Mouse (Mus musculus) gastrocnemius, postnatal 4 days (tissue): ENCODE results near the gene Mecom. TPM values are rescaled to one million over a fixed set of nuclear protein-coding genes. Genes with fewer than 3 reads are reported as not detected.

ENCODE experiments used
- DNase-seq, 2 experiments: peaks; one replicate each; pipeline ENCODE4 v3.0.0; 2021 to 2022; ENCODE audit warnings: low spot score in 2 of 2, mixed read lengths in 2 of 2
- total RNA-seq, 2 experiments: library from RNA; stranded (reverse); gene quantifications; 2 replicates each; pipeline ENCODE4 v1.2.3; 2021

The Mecom gene
- total RNA-seq, 2 experiments from 2014 or later: 15.6 to 18.0 TPM

DNA sequence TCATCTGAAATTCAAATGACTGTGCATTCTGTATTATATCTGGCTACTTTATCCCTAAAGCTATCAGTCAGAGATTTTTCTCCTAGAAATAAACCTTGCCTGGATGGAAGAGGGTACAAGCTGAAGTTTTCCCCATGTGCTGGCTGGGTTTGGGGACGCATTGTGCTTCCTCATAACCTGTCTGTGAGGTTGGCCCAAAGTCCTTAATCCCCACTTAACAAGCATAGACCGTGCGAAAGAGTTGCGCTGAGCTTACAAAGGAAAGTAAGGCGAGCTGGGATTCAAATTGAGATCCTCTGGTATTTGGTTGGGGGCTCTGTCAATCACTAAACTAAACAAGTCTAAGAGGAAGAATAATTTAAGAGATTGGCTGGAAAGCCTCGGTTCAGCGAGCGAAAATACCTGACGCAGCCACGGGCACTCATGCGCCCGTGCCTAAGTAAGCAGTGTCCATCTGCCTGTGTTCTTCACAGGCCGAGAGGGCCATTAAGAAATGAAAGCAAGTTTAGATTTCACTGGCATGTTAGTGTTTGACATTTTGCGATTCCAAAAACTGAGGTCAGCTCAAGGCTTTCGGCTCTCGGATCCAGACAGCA, 176.8 kb downstream of the Mecom start:
- DNase-seq: no peak

DNA sequence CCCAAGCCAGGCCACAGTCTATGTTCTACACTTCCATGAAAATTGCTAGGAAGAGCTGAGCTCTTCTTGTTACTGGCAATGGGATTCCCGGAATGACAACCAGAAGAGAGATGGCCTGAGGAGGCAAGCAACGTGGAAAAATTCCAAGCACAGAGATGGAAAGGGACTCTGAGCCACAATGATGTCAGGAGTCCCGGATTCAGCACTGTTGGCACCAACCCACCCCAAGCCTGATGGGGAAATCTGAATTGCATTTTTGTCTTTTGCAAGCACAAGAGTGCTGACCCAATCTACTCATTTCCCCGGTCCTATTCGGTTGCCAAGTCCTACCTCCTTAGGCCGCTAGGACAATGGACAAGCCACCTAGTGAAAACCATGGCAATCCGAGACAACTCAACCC, 181.2 kb downstream of the Mecom start:
- no peak for DNase-seq

DNA sequence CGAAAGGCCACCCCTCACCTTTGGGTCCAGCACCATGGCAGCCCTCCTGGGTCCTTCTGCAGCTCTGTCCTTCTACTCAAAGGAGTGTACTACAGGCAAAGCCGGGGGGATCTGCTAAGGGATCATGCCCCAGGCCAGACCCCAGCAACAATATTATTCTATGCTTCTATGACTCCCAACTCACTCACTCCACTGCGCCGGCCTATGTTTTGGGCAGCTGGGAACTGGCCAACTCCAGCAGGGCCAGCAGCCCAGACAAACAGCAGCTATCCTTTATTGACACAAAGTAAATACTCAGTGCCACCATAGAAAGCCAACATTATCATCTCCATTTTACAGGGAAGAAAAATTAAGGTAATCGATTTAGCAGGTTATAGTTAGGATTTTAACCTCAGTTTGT, 186.6 kb downstream of the Mecom start:
- no peak for DNase-seq

DNA sequence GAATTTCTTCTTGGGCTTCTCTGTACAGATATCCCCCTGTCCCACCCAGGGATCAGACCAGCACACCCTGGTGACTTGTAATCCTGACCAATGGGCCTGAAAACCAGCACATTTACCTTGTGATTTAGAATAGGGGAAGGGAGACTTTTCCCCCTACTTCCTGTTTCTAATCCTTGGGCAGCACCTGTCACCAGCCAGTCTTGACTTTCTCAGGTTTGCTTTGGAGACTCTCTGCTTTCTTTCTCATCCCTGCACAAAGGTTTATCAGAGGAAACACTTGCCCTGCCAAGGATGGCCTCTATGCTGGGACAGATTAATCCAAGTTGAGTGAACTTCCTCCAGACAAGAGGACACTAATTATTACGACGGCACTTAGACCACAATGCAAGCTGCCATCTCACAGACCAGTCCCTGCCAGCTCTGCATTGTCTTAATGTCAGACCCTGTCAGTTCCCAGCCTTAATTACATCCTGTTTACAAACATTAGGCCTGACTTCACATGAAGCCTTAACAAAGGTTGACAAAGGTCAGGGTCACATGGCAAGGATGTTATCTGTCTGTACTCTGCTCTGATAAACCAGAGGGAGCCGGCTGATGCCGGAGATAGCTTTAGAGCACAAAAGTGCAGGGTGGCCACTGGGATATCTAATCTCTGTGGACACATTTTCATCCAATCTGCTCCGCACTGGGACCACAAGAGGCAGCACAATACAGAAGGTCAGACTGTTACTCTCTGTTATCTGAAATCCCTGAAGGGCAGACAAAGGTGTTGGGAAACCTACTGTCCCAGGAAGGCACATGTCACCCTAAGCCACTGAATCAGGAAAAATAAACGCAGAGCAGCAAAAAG, 193.7 kb downstream of the Mecom start:
- no peak for DNase-seq

DNA sequence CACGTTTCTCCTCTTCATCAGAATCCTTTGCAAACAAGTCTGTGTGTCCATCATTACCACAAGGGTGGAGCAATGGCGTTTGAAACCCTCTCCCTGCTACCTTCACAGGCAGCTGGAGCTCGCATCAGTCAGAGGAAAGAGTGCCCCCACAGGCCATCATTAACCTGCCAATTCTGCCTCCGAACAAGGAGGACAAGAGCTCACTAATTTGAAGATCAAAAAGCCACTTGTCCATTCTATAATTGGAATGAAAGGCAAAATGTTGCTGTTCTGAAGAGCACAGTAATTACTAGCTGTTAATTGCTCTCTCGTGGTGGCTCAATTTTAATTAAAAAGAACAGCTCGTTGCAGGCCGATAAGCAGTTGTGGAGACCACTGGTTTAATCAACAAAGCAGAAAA, 198.5 kb downstream of the Mecom start:
- no peak for DNase-seq

DNA sequence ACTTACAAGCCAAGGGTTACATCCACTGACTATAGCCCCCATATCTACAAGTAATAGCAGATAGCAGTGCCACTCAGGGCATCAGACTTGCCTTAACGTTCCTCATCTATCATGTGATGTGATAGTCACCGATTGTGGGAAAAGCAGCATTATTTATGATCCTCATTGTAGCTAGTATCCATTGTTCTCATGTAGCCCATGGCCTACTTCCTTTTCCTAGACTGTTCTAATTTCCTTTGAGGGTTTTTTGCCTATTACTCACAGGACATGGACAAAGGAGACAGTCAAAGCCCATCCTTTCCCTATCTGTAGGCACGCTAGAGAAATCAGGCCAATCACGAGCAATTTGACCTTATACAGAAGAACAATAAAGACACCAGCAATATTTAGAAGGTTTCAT, 203.7 kb downstream of the Mecom start:
- DNase-seq: no peak

DNA sequence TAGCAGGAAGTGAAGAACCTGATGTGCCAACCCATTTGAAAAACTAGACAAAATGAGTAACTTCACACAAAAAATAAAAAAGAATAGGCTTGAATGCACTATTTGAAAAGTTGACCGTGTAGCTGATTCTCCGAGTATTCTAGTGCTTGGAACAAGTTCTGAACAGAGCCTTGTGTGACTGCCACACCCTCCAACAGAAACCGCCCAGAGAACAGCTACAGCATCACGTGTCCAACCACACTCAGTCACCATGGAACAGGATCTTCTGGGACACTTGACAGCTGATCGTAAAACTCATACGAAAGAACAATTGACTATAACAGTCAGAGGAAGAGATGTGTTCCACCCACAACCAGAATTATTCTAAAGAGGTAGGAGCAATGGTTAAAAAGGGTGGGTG, 215.5 kb downstream of the Mecom start:
- DNase-seq: no peak

DNA sequence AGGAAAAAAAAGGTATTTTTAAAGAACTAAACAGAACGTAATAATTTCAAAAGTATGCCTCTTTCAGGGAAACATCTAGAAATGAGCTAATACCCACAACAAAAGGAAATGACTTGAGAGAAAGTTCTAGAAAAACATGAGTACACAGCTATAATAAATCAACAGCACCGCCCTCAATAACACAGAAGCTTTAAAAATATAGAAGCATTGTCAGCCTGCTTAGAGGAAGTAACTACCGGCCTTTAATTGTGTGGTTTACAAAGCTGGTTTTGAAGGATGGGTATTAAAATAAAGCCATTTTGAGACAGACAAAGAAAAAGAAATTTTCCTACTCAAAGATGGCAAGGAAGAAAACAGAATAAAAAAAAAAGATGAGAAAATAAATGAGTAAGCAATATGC, 217.3 kb downstream of the Mecom start:
- no peak for DNase-seq

DNA sequence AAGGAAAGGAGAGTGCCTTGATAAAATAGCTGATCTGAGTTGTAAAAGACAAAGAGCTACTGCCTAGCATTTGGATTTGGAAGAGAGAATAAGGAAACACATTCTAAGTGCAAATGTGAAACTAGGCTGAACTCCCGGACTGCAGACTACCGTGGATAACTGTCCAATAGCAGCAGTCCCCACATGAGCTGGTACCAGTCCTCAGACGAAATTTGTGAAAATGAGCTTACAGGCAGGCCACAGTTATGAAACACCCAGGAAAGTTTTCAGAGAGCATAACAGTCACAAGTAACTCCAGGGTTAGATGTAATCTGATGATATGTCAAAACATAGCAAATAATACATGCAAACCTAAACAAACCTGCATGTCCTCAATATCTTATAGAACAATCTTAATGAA, 217.8 kb downstream of the Mecom start:
- DNase-seq: no peak

DNA sequence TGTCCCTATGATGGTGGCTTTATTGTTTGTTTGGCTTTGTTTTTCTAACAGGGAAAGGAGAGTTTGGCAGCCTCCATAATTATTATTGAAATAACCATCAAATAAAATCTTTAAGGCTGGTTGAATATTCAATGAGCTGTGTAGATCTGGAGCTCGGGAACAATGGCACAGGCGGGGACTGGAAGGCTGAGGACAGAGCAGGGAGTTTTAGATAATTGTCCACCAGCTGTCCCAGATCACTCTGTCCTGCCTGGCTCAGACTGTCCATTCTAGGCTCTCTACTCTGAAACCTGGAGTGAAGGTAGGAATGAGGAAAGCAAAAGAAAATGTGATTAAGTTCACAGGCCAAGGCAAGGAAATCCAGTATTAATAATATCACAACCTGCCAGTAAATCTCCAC, 232.9 kb downstream of the Mecom start:
- no peak for DNase-seq

DNA sequence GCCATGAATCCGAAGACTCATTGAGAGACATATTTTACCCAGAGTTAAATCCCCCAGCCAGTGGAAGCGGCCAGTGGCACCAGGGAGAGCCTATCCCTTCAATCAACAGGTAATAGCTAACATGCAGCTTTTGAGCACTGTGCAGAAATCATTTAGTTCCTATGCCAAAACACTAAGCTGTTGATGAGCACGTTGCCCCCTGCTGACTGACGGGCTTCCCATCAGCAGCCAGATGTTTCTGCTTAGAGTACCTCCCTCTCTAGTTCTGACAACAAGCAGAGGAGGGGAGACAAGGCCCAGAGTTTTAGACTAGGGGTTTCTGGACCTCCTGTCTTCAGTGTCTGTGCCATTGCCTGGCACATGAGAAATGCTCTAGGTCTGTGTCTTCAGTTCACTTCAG, 239.7 kb downstream of the Mecom start:
- no peak for DNase-seq

DNA sequence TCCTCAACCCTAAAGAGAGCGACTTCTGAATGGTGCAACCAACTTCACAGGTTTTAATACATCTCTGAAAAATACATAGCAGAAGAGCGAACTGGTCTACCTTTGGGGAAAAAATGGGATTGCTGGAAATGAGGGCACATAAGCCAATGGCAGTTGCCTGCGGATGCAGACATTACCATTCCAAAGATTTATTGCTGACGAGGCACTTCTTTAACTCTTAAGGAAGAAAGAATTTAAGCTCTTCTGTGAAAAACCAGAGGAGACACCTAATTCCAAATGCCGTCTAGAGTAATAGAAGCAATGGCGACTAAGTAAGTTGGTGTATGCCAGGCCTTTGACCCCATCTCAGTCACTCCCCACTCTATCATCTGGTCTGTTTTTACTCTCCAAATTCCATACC, 240.2 kb downstream of the Mecom start:
- DNase-seq: no peak

DNA sequence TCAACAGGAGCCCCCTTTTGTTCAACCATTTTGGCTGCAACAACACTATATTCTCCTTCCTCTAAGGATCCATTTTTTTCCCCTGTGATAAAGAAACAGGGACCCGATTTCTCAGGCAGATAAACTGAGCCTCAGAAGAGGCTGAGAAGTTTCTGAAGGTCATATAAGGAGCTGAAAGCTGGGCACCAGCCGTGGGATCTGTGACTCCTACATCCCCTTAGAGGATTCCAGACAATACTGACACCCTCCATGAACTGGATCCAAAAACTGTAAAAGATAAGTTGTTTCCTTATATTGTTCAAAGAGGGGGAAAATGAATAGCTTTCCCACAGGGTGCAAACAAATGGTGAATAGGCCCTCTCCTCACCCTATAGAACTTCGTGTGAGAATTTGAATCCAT, 241.7 kb downstream of the Mecom start:
- no peak for DNase-seq

DNA sequence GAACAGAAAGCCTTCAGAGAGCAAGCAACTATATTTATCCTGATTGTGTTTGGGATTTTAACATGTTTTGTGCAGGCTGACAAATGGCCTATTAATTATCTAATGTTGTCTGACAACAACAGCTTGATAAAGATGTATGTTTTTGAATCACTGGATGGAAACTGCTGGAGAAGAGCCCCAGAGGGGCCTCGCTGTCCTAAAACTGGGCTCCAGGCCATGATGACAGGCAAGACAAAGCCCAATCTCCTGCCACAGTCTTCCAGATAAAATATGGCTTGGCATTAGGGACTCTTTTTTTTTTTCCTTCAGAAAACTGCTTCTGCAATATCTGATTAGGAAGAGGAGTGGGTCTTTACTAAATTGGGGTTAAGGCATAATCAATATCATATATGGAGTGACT, 248.3 kb downstream of the Mecom start:
- DNase-seq: no peak

DNA sequence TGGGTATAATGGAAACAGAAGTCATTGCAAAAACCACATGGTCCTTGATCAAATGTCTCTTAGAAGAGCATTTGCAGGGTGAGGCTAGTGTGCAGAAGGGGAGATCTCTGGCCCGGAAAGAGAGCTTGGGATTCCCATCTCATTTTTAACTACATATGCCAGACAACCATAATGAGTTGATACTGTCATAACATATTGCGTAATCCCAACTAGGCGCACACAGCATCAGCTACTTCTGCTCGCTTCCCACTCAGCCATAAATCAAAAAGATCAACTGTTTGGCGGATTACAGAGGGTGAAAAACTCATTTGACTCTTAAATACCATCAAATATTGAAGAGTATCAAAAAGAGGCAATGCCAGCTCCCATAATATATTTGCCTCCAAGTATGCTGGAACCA, 253.4 kb downstream of the Mecom start:
- no peak for DNase-seq

DNA sequence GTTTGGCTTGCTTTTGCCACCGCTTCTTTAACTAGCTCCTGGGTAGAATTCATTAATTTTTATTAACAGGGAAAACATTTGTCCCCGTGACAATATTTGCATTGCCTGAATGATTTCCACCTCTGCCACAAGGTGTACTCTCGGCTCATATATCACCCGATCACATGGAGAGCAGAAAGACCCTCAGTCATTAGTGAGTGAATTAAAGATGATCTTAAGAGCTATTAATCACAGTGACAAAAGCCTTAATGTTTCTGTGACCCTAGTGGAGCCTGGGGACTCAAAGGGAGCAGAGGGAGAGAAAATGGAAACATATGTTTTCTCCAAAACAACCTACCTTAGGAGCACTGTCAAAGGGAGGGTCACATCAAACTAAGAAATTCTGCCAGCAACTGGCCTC, 261.3 kb downstream of the Mecom start:
- no peak for DNase-seq

DNA sequence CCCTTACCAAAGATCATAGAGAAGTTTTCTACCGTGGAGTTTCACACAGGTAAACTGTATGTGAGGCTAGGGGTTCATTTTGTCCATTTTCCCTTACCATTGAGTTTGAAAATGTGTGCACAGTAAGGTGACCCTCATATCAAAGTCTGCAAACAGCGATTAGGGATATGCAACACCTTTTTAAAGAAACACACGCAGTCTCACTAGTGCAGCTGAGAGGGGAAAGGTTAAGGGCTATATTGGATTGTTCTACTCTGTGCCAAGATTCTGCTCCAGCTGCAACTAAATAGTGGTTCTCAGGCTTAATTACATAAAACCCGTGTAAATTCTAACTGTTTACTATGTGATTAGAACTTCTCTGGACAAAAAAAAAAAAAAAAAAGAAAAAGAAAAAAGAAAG, 263.7 kb downstream of the Mecom start:
- no peak for DNase-seq

DNA sequence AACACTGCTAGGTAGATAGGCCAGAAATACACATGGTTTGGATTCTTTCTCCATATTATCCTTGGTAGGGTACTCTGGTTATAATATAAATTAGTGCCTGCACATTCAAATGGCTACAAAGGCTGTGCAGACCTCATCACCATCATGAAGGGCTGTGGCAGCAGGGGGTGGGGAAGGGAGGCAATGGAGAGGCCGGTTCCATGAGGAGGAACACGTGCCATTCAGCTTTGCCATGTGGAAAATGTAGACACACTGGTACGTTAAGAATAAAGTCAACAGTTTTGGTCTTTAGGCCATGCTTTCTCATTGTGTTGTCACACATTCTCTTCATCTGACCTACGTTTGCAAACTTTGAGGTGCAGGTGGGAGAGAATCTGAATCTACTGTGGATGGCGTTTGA, 264.2 kb downstream of the Mecom start:
- no peak for DNase-seq

DNA sequence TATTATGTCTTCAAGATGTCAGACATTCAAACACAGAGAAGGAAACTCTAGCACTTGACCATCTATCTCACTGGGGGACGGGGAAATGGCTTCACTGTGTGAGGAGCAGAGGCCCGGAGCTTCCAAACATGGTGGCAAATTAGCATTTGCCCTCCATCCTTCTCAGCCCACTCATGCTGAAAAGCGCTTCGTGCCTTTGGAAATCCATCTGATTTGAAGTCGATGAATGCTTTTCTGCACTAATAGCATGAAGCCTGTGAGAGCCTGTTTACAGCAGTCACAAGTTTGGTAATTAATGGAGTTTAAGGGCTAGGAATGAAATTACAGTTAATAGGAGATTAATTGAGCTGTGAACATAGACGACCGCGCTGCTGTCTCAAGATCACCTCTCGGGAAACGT, 270.2 kb downstream of the Mecom start:
- DNase-seq: no peak

DNA sequence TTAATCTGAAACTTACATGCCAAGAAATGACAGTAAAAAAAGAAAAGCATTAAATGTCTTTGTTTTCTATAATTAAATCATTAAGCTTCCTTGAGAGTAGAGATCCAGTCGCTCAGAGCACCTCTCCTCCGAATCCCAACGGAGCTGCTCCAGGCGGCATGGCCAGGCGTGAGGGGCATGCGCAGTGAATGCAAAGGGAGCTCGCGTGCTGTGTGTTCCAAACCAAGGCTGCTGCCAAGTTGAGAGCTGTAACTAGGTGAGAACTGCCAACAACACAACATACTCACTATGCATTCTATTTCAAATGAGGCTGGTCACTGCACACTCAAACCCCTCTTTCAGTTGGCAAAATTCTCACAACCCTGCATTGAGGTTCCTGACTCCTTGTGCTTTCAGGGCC, 271.7 kb downstream of the Mecom start:
- no peak for DNase-seq

DNA sequence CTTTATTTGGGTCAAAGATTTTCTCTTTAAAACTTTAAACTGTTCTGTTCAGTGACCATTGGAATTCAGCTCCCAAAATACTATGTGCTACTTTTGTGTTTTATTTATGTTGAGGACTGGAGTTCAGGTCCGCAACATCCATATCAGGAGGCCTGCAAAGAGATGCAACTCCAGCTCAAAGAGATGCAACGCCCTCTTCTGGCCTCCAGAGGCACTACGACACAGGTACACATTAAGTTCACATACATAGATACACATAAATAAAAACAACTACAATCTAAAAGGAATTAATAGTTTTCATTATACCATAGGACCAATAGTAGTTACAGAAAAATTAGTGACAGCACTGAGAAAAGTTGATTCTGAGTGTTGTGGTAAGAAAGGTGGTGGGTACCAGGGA, 278.6 kb downstream of the Mecom start:
- DNase-seq: no peak

DNA sequence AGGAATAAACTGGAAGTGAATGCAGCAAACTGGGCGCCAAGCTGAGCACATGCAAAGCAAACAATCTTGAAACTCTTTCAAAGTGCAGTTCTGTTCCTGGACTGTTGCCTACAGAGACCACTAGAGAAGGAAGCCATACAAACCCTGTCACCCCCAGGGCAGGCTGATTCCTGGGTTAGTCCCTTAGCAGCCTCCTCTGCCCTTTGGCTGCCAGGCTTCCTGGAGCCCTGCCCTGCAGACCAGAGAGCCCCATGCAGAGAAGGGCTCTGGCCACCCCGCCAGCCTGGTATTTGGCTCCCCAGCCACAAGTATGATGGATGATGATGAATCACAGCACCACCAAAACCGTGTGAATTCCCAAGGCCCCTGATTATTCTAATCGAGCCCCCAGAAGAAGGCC, 286.9 kb downstream of the Mecom start:
- DNase-seq: no peak

DNA sequence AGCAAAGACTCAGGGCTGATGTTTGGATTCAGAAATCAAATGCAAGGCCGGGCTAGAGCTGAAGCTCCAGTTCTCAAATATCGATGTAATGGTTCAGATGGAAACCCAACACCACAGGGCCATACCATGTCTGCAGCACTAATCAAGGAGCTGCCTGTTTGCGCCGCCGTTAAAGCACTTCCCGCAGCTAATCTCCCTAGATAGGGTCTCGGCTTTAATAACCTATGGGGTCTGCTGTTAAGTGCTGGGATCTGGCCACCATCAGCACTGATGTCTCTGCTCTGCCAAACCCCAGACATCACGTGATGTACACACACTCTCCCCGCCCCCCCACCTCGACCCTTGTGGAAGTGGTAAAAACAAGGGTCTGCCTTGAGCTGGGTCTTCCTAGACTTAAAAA, 289.4 kb downstream of the Mecom start:
- DNase-seq: no peak
